Mouse (Mus musculus): ENCODE measurements around the gene Bag6. TPM values are rescaled to one million over a fixed set of nuclear protein-coding genes. Genes with fewer than 3 reads are reported as not detected.
A peak's percentile ranks its signal among the peaks of the same experiment; 100 is the strongest.

The Bag6 gene
- 48.6 and 51.2 TPM in 2 replicates for polyA plus RNA-seq (2015; fragmentation: Nextera tagmentation; extraction: Ambion mirVana)

DNA sequence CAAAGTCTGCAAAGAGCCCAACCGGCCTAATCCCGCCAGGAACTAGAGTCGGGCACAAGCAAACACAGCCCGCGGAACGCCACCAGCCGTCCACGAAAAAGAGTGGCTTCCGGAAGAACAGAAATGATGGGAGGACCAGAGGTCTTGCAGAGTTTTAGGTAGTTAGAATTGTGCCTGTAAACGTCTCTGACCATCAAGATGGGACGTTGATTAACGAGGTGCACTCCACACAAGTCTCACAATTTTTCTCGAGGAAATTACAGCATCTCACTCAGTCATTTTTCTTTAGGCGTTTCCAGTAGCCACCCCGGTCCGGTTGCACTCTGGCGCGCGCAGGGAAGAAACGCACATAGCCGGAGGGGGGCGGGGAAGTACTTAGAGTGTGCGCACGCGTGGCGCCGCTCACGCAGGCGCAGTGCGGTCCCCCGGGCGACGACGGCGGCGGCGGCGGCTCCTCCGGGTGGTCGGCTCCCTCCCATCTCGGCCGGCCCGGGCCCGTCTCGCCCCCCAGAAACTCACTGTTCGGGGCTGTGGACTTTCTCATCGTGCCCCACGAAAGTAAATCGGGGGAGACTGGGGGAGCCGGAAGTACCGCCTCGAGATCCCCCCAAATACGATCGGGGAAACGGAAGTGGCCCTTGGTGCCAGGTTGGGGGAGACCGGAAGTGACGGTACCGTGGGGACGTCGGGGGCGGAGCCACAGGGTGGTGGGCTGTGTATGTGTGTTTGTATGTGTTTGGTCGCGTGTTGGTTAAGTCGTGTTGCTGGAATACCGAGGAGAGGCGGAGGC is at the start of gene Bag6:
Bag6 (plus strand) TSS at position 378 of the 790 bp plus-strand sequence.
- H3K36me3 ChIP-seq, result peaks cover 21% of the 10 kb centered on the region
- peak within 1 kb of the TSS; percentile 79 for H3K4me2 ChIP-seq
- no peaks in the 10 kb centered on the region for H3K9me3 ChIP-seq
- H3K9ac ChIP-seq, result peak within 1 kb of the TSS; percentile 78
- no peaks in the 10 kb centered on the region for H3K27me3 ChIP-seq
- H3K27ac ChIP-seq, result peak within 1 kb of the TSS; percentile 94
- WGBS, result under 1% methylated on average over 66 of the region's 66 CpGs
- peak within 1 kb of the TSS; percentile 82 for H3K4me3 ChIP-seq
- H3K4me1 ChIP-seq, result peaks cover 19% of the 10 kb centered on the region
- ATAC-seq (ENCODE audit: borderline replicate concordance, extremely low read depth, low FRiP score, low TSS enrichment), result peak; percentile 94

DNA sequence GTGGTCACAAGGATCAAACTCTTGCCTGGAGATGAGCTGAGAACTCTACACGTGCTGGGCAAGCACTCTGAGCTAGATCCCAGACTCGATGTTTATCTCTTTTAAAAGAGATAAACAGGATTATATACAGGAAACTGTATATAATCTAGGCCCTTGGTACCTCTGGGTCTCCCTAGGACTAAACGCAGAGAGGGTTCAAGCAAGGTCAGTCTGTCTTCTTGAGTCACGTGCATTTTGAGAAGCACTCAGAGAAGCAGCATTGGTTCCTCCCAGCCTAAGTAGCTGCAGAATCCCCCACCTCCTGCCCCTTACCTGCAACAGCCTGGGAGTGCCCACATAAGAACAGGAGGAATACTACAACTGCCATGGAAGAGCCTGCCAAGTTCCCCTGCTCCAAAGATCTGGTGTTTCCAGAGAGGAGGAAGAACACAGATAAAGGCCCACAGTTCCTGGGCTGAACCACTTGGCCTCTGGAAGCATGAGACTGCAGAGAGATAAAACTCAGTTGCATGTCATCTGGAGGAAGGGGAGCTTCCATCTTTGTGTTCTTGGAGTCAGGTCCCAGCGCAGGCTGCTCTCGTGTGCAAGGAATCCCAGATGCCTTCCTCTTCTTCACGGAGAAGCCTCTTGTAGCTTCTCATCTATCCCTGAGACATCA is 49.6 kb upstream of the Bag6 start, which contains the start of gene Ly6g6f:
Ly6g6f (minus strand) TSS at position 403 of the 658 bp plus-strand sequence.
- H3K27ac ChIP-seq, result no peak within 1 kb of the TSS
- no peak within 1 kb of the TSS for H3K9ac ChIP-seq
- no peak for ATAC-seq (ENCODE audit: borderline replicate concordance, extremely low read depth, low FRiP score, low TSS enrichment)
- H3K4me1 ChIP-seq, result peaks cover 5% of the 10 kb centered on the region
- H3K4me3 ChIP-seq, result no peak within 1 kb of the TSS
- WGBS, result 62% methylated on average over 7 of the region's 7 CpGs
- no peaks in the 10 kb centered on the region for H3K36me3 ChIP-seq
- H3K4me2 ChIP-seq, result no peak within 1 kb of the TSS
- H3K9me3 ChIP-seq, result no peaks in the 10 kb centered on the region
- no peaks in the 10 kb centered on the region for H3K27me3 ChIP-seq

- H3K27ac ChIP-seq, result no peak overlapping the region
- no peak overlapping the region for H3K9ac ChIP-seq
- no peak for ATAC-seq (ENCODE audit: borderline replicate concordance, extremely low read depth, low FRiP score, low TSS enrichment)
- no peak overlapping the region for H3K4me3 ChIP-seq
- H3K36me3 ChIP-seq, result peaks cover 17% of the 10 kb centered on the region
- no peaks in the 10 kb centered on the region for H3K9me3 ChIP-seq
- H3K4me1 ChIP-seq, result peaks cover 12% of the 10 kb centered on the region
- 30% methylated on average over 2 of the region's 2 CpGs for WGBS
- no peaks in the 10 kb centered on the region for H3K27me3 ChIP-seq
- H3K4me2 ChIP-seq, result no peak overlapping the region
These were observed 46.8 kb upstream of the Bag6 start for GRCm38 (mm10) chr17:35088151-35088550.

- H3K9me3 ChIP-seq, result no peaks in the 10 kb centered on the region
- peak; percentile 99 for ATAC-seq (ENCODE audit: borderline replicate concordance, extremely low read depth, low FRiP score, low TSS enrichment)
- WGBS, result 3% methylated on average over 57 of the region's 67 CpGs
- peak within 1 kb of the TSS; percentile 66 for H3K4me2 ChIP-seq
- peaks cover 22% of the 10 kb centered on the region for H3K36me3 ChIP-seq
- H3K27ac ChIP-seq, result peak within 1 kb of the TSS; percentile 98
- H3K4me3 ChIP-seq, result peak within 1 kb of the TSS; percentile 65
- peaks cover 12% of the 10 kb centered on the region for H3K4me1 ChIP-seq
- no peaks in the 10 kb centered on the region for H3K27me3 ChIP-seq
- H3K9ac ChIP-seq, result peak within 1 kb of the TSS; percentile 79
These were observed 45.9 kb upstream of the Bag6 start, which contains the start of gene Abhd16a for GRCm38 (mm10) chr17:35088825-35089644. Gene Abhd16a (plus strand): TSS chr17:35089263.

DNA sequence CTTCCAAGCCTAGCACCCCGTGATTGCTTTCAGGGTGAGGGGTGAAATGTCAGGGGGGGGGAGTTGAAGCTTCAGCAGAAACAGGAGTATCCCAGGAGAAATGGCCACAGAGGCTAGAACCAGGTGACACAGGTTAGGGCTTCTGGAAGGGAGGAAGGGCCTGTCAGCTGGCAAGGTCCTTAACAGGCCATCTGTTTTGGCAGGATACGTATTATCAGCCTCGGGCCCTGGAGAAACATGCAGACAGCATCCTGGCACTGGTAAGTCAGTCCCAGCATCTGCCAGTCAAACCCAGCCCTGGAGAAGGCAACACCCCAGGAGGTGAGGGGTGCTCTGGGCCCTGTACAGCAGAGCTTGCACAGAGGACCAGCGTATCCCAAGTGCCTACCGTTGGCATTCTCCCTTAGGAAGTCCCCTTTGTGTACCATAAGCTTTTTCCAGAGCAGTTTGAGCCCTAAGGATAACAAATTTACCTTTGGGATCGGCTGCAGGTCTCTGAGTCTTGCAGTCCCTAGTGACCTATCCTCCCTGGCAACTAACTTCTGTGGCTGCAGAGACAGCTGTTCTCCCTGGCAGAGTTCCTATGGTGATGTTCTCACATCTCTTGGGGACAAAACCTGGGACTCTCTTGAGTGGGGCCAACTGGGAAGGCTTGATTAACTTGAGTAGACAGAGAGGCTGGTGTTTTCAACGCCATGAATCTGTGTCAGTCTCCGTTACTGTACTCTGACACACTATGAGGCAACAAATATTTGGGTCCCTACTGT is 44.6 kb upstream of the Bag6 start:
- Histone ChIP-seq H3K4me3 (peak overlapping the region; percentile 65), H3K9ac (peak overlapping the region; percentile 79), H3K9me3 (no peaks in the 10 kb centered on the region), H3K4me1 (peaks cover 12% of the 10 kb centered on the region), H3K27me3 (no peaks in the 10 kb centered on the region), H3K36me3 (peaks cover 32% of the 10 kb centered on the region), H3K4me2 (peak overlapping the region; percentile 66), H3K27ac (peak overlapping the region; percentile 98)
- ATAC-seq (ENCODE audit: borderline replicate concordance, extremely low read depth, low FRiP score, low TSS enrichment), result no peak
- 61% methylated on average over 8 of the region's 8 CpGs for WGBS

DNA sequence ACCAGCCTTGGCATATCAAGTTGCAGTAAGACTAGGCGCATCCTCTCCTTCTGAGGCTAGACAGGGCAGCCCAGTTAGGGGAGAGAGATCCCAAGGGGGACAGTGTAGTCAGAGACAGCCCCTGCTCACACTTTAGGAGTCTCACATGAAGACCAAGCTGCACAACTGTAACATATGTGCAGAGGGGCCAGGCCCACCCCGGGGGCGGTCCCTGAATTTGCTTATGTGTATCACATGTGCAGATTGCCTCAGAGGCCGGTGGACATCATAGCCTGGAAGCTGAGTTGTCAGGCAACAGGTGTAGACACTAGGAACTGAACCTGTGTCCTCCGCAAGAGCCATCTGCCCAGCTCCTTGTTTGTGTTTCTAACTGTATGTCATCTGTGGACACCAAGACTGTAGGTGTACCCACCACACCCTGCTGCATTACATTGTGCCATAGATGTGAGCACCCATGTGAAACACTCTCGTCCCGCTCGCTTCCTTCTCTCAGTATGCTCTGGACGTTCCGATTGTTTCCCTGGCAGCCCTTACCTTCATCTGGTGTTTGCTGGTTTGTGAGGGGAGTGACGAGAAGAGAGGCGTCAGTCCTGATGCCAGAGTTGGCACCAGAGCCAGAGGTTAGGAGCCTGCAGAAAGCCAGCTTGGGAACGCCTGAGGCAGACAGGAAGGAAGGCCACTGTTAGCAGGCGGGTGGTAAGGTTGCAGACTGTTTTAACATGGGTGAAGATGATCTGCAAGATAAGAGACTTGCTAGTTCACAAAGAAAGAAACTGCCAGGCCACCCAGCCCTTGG is 42.4 kb upstream of the Bag6 start:
- Histone ChIP-seq H3K27ac (no peak overlapping the region), H3K36me3 (peaks cover 53% of the 10 kb centered on the region)
- 86% methylated on average over 14 of the region's 14 CpGs for WGBS

DNA sequence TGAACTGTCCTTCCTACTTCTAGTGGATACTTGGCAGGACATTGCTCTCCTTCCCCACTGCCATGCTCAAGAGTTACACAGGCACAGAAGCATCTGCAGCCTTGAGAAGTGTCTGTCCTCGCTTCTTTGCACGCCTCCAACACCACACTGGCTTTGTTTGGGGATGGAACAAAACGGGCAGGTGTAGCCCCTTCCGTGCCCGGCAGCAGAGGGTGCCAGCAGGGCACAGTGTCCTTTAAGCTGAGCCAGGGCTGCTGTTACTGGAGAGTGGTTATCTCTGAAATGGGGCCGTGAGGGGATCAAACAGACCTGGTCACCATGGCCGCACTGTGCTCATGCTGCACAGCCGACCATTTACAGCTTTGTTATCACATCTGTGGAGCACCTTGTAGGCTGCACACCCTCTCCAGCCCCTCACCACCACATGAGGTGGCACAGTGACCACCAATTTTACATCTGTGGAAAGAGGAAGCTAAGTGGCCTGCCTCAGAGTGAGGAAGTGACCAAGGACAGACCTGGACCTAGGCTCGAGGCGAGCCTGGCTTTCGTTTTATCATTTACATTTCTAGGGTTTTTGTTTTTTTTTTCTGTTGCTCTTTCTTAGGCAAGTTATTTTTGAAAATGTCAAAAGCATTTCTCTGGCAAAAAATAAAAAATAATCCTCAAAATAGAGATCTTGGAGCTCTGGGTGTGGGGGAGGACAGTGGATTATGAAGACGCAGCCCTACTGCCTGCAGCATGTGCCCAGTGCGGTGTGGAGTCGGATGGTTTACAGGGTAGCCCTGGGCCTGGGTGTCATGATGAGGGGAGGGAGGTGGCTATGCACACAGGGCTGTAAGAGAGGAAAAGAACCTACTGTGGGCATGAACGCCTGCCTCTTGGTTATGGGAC is 40.3 kb upstream of the Bag6 start:
- Histone ChIP-seq H3K4me1 (peaks cover 12% of the 10 kb centered on the region), H3K4me3 (no peak overlapping the region), H3K9ac (no peak overlapping the region), H3K36me3 (peaks cover 67% of the 10 kb centered on the region), H3K4me2 (no peak overlapping the region), H3K27ac (no peak overlapping the region), H3K27me3 (no peaks in the 10 kb centered on the region), H3K9me3 (no peaks in the 10 kb centered on the region)
- no peak for ATAC-seq (ENCODE audit: borderline replicate concordance, extremely low read depth, low FRiP score, low TSS enrichment)
- 84% methylated on average over 15 of the region's 15 CpGs for WGBS

More for the DNA sequence above, 42.4 kb upstream of the Bag6 start:
- no peaks in the 10 kb centered on the region for H3K27me3 ChIP-seq
- H3K4me2 ChIP-seq, result no peak overlapping the region
- peaks cover 12% of the 10 kb centered on the region for H3K4me1 ChIP-seq
- ATAC-seq (ENCODE audit: borderline replicate concordance, extremely low read depth, low FRiP score, low TSS enrichment), result no peak
- no peak overlapping the region for H3K4me3 ChIP-seq
- H3K9me3 ChIP-seq, result no peaks in the 10 kb centered on the region
- H3K9ac ChIP-seq, result no peak overlapping the region

- 83% methylated on average over 12 of the region's 12 CpGs for WGBS
- H3K9ac ChIP-seq, result no peak overlapping the region
These were observed 38.4 kb upstream of the Bag6 start for GRCm38 (mm10) chr17:35096597-35096996.

GRCm38 (mm10) chr17:35097164-35097655 is 37.8 kb upstream of the Bag6 start:
- H3K27me3 ChIP-seq, result no peaks in the 10 kb centered on the region
- no peak overlapping the region for H3K4me3 ChIP-seq
- no peak overlapping the region for H3K9ac ChIP-seq
- H3K27ac ChIP-seq, result no peak overlapping the region
- ATAC-seq (ENCODE audit: borderline replicate concordance, extremely low read depth, low FRiP score, low TSS enrichment), result no peak
- peaks cover 77% of the 10 kb centered on the region for H3K36me3 ChIP-seq
- no peaks in the 10 kb centered on the region for H3K4me1 ChIP-seq
- WGBS, result 88% methylated on average over 12 of the region's 12 CpGs
- no peaks in the 10 kb centered on the region for H3K9me3 ChIP-seq
- no peak overlapping the region for H3K4me2 ChIP-seq

More at GRCm38 (mm10) chr17:35096597-35096996, 38.4 kb upstream of the Bag6 start:
- no peaks in the 10 kb centered on the region for H3K27me3 ChIP-seq
- H3K27ac ChIP-seq, result no peak overlapping the region
- H3K4me1 ChIP-seq, result no peaks in the 10 kb centered on the region
- no peak overlapping the region for H3K4me3 ChIP-seq
- H3K36me3 ChIP-seq, result peaks cover 76% of the 10 kb centered on the region
- no peak for ATAC-seq (ENCODE audit: borderline replicate concordance, extremely low read depth, low FRiP score, low TSS enrichment)
- no peak overlapping the region for H3K4me2 ChIP-seq
- H3K9me3 ChIP-seq, result no peaks in the 10 kb centered on the region
